ENCODE assay signal across 8 mouse cellular contexts in genomic region chr19:23758554-23759321, GRCm38 (mm10). TPM values are rescaled to one million over a fixed set of nuclear protein-coding genes. Genes with fewer than 3 reads are reported as not detected.
DNase-seq lines count a peak whose midpoint lies in the region; ATAC-seq and TF ChIP-seq lines count a peak whose summit lies in the region.

Gene Apba1 (plus strand): TSS chr19:23758887.

- TF ChIP-seq POLR2A in kidney, adult 2 months (IDR thresholded peaks at IDR 0.05; ENCODE audit: low read depth, low read length), result no peak

- peak; percentile 61 for ATAC-seq in activated CD4-positive, CD25-positive, alpha-beta regulatory T cell, adult 4 months
- peak; percentile 59 for ATAC-seq in common myeloid progenitor, adult 5-6 weeks (replicated peaks; ENCODE audit: low read depth, poor library complexity, severe bottlenecking)

- DNase-seq in gastrocnemius, postnatal 4 days (ENCODE audit: low spot score in 2 of 2), result peak; percentile 64 to 82
- DNase-seq in kidney, adult 2 months, result peak; percentile 62
- peak; percentile 76 for DNase-seq in limb, embryonic 10.5 days (ENCODE audit: low spot score)
- peak; percentile 78 for DNase-seq in midbrain, embryonic 10.5 days (ENCODE audit: low spot score)
- peak; percentile 91 for DNase-seq in right cerebral cortex, postnatal 25 days
- no peak for DNase-seq in c-Kit-positive CD71-positive TER-119-positive erythroid progenitor cells, embryonic 14.5 days (ENCODE audit: low spot score)

- TF ChIP-seq CTCF in kidney, adult 2 months (conservative IDR thresholded peaks at IDR 0.05; ENCODE audit: insufficient read depth, insufficient read length, low read depth, low read length), result no peak

- H3K4me3 ChIP-seq in kidney, adult 2 months (ENCODE audit: insufficient read depth, low read depth, low read length), result peak within 1 kb of the TSS; percentile 65
- H3K4me3 ChIP-seq in limb, embryonic 10.5 days, result peak within 1 kb of the TSS; percentile 72
- peak within 1 kb of the TSS; percentile 80 for H3K4me3 ChIP-seq in midbrain, embryonic 10.5 days

- H3K9me3 ChIP-seq in limb, embryonic 10.5 days (replicated peaks), result no peaks in the 10 kb centered on the region
- no peaks in the 10 kb centered on the region for H3K9me3 ChIP-seq in midbrain, embryonic 10.5 days (replicated peaks)

- no peaks in the 10 kb centered on the region for H3K27me3 ChIP-seq in kidney, adult 2 months (replicated peaks; ENCODE audit: control insufficient read depth, insufficient read depth, low read length)
- peaks cover 38% of the 10 kb centered on the region for H3K27me3 ChIP-seq in limb, embryonic 10.5 days (ENCODE audit: low read depth, poor library complexity, severe bottlenecking)
- H3K27me3 ChIP-seq in midbrain, embryonic 10.5 days (ENCODE audit: low read depth, poor library complexity, severe bottlenecking), result peaks cover 62% of the 10 kb centered on the region

- no peaks in the 10 kb centered on the region for H3K4me1 ChIP-seq in kidney, adult 2 months (ENCODE audit: control insufficient read depth, insufficient read depth, low read length)
- peaks cover 17% of the 10 kb centered on the region for H3K4me1 ChIP-seq in limb, embryonic 10.5 days
- H3K4me1 ChIP-seq in midbrain, embryonic 10.5 days, result peaks cover 28% of the 10 kb centered on the region

- peak within 1 kb of the TSS; percentile 18 for H3K27ac ChIP-seq in kidney, adult 2 months (ENCODE audit: insufficient read depth, low read depth, low read length)
- peak within 1 kb of the TSS; percentile 87 for H3K27ac ChIP-seq in limb, embryonic 10.5 days
- H3K27ac ChIP-seq in midbrain, embryonic 10.5 days (replicated peaks), result peak within 1 kb of the TSS; percentile 93

- no peaks in the 10 kb centered on the region for H3K36me3 ChIP-seq in kidney, adult 2 months (ENCODE audit: control insufficient read depth, insufficient read depth, low read length)
- no peaks in the 10 kb centered on the region for H3K36me3 ChIP-seq in limb, embryonic 10.5 days
- H3K36me3 ChIP-seq in midbrain, embryonic 10.5 days, result no peaks in the 10 kb centered on the region

- 2% methylated on average over 98 of the region's 98 CpGs for WGBS in kidney, adult 2 months
- WGBS in limb, embryonic 10.5 days, result under 1% methylated on average over 98 of the region's 98 CpGs
- WGBS in midbrain, embryonic 10.5 days, result under 1% methylated on average over 97 of the region's 98 CpGs

RNA-seq across cellular contexts. Expression of gene Apba1, which starts in this region (rescaled TPM):
- not detected for polyA plus RNA-seq in activated CD4-positive, CD25-positive, alpha-beta regulatory T cell, adult 4 months (2017; shearing (Covaris generic))
- 2.9 TPM in 2 replicates for total RNA-seq in common myeloid progenitor, adult 5-6 weeks (2017)
- 1 to 10 TPM; 6.9 to 7.0 TPM for total RNA-seq in gastrocnemius, postnatal 4 days (2021)
- polyA plus RNA-seq in kidney, adult 2 months (2012; rRNA removed), result 1.6 and 1.9 TPM in 2 replicates
- polyA plus RNA-seq in limb, embryonic 10.5 days (2016; fragmentation: Nextera tagmentation; extraction: Ambion mirVana), result 0.10 and 0.16 TPM in 2 replicates
- 0.22 and 0.76 TPM in 2 replicates for polyA plus RNA-seq in midbrain, embryonic 10.5 days (2016; fragmentation: Nextera tagmentation; extraction: Ambion mirVana)

Comparison
In these comparisons a context has a peak if more than half of its experiments do, and no peak if none do; other contexts are left out.
1. Peak in ATAC-seq in activated CD4-positive, CD25-positive, alpha-beta regulatory T cell, adult 4 months; RNA of the gene not detected or under 1 TPM.
2. Peak in DNase-seq, H3K4me3 ChIP-seq and H3K27ac ChIP-seq in limb, embryonic 10.5 days; RNA of the gene not detected or under 1 TPM.
3. Peak in DNase-seq, H3K4me3 ChIP-seq and H3K27ac ChIP-seq in midbrain, embryonic 10.5 days; RNA of the gene not detected or under 1 TPM.
4. H3K27ac ChIP-seq: peak in every context shown above with its lines; median percentile 93 in midbrain, embryonic 10.5 days; 87 in limb, embryonic 10.5 days; 18 in kidney, adult 2 months.